Mouse (Mus musculus): ENCODE measurements around the gene Tcf12.

Gene Tcf12

GRCm38 (mm10) chr9:72111622-72112550 lies at the start of gene Tcf12:
Tcf12 (minus strand) TSS chr9:72111871.
- peak; percentile 88 to 89 for DNase-seq

- no peak for DNase-seq
Observed at GRCm38 (mm10) chr9:72158392-72158791, 46.7 kb upstream of the Tcf12 start.

DNA sequence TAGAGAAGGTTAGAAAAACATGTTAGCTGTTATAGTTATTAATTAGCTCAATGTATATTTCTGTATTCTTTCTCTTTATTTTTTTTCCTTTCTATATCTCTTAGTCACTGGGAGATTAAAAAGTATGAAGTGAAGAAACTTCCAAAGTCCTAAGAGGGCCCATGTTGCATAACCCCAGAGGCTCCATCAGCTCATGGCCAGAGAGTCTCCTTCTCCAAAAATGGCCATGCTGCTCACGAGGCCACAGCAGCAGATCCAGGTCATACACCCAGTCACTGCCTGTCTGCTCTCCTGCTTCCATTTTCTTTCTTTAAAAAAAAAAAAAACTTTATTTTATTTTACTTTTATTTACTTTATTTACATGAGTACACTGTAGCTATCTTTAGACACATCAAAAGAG lies 45.4 kb upstream of the Tcf12 start:
- DNase-seq, result no peak

GRCm38 (mm10) chr9:72155250-72156138 lies 43.8 kb upstream of the Tcf12 start:
- DNase-seq, result no peak

- no peak for DNase-seq
Observed at GRCm38 (mm10) chr9:72144148-72144547, 32.5 kb upstream of the Tcf12 start.

DNA sequence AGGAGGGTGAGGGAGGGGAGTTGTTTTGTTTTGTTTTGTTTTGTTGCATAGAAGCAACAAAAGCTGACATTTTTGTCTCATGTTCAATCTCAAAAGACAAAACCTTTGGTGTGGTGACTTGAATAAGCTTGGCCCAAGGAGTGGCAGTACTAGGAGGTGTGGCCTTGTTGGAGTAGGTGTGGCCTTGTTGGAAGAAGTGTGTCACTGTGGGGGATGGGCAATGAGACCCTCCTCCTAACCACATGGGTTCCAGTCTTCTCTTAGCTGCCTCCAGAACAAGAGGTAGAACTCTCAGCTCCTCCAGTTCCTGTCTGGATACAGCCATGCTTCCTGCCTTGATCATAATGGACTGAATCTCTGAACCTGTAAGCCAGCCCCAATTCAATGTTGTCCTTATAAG lies 26.2 kb upstream of the Tcf12 start:
- no peak for DNase-seq

- DNase-seq, result no peak
Observed at GRCm38 (mm10) chr9:72133772-72134245, 22.1 kb upstream of the Tcf12 start.

DNA sequence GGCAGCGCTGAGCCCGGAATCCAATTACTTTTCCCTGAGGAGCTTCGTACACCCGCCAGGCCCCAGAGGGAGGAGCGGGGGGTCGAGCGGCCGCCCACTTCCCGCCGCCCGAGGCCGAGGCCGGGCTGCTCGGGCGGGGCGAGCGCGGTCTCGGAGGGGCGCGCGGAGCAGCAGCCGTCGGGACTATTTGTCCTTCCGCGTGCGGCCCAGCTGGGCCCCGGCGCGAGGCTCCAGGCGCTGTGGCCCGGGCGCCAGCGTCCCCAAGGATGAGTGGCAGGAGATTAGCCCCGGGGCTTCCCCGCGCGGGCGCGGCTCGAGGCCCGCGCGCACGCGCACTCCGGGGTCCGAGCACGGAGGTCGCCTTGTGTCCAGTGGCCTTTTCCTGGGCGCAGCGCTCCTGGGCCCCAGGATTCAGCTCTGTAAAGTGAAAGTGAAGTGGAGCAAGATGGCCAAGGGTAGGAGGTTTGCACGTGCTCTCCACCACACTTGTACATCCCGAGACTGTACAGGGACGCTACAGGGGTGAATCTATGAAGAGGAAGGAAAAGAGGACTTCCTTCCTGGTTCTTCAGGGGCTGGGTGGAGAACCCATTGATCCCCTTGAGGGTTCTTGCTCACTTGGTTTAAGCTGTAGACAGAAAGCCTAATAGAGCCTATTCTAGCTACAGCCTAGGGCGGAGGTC lies 21.6 kb upstream of the Tcf12 start:
- peak; percentile 83 to 89 for DNase-seq

DNA sequence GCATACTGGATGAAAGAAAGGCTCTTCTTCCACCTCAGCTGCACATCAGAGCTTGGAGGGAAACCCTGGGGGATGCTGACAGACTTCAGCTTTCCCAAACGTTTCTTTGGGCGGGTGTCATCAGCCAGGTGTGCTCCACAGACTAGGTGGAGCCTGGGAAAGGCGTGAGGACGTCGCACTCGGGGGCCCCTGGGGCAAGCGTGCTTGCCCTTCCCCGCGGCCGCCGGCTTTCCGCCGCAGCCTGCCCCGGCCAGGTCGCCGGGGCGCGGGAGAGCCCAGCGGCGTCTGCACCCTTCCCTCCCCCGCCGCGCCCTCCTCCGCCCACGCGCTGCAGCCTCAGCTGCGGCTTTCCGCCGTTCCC lies 21.0 kb upstream of the Tcf12 start:
- no peak for DNase-seq

GRCm38 (mm10) chr9:72129884-72130283 lies 18.2 kb upstream of the Tcf12 start:
- DNase-seq, result no peak

DNA sequence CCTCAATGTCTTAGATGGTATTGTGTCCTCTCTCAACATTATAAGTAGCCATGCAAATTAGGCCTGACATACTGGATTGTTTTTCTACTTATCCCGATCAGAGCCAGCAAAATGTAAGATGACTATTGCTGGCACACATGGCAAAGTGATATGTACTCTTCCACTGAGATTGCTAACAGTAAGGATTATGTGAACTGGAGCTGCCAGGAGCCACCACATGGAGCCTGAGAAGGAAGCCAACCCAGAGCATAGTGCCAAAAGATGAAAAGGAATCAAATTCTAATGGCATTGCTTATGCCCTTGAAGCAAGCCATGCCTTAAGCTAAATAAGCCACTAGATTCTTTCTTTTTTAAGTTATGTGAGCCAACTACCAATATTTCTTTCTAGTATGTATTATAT lies 13.8 kb upstream of the Tcf12 start:
- no peak for DNase-seq

- DNase-seq, result no peak
Observed at GRCm38 (mm10) chr9:72118490-72118889, 6.8 kb upstream of the Tcf12 start.

- peak; percentile 77 to 81 for DNase-seq
Observed at GRCm38 (mm10) chr9:72111004-72111621, 558 bp downstream of the Tcf12 start.

DNA sequence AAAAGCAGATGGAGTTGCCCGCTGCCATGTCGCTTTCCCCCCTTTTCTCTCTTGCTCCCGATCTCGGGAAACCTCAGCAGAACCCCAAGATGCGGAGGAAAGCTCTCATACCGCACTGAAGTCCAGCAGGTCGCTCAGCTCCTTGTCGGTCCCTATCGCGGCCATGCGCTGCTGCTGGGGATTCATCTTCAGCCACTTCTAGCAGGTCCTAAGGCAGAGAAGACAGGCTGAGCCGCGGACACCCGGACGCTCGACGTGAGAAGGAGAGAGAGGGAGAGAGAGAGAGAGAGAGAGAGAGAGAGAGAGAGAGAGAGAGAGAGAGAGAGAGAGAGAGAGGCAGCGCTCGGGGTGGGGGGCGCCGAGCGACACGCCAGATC lies 1.1 kb downstream of the Tcf12 start:
- no peak for DNase-seq

- no peak for DNase-seq
Observed at GRCm38 (mm10) chr9:72103471-72103870, 8.2 kb downstream of the Tcf12 start.

GRCm38 (mm10) chr9:72099945-72100685 lies 11.6 kb downstream of the Tcf12 start:
- DNase-seq, result peak; percentile 70 to 77

- no peak for DNase-seq
Observed at GRCm38 (mm10) chr9:72098056-72098455, 13.6 kb downstream of the Tcf12 start.

GRCm38 (mm10) chr9:72097083-72097482 lies 14.6 kb downstream of the Tcf12 start:
- peak; percentile 49 to 62 for DNase-seq

GRCm38 (mm10) chr9:72094675-72095074 lies 17.0 kb downstream of the Tcf12 start:
- DNase-seq, result peak in 1 of 2 experiments; percentile 38

GRCm38 (mm10) chr9:72092191-72092590 lies 19.5 kb downstream of the Tcf12 start:
- DNase-seq, result no peak

- DNase-seq, result no peak
Observed at GRCm38 (mm10) chr9:72088893-72089611, 22.6 kb downstream of the Tcf12 start.

Measured in B cell, adult 2 months (primary cell).